Mouse (Mus musculus): ENCODE measurements around the gene Ttbk1. TPM values are rescaled to one million over a fixed set of nuclear protein-coding genes. Genes with fewer than 3 reads are reported as not detected.
"Not testable (repeated sequence)": the region's sequence is repeated elsewhere in the genome, so short reads cannot be mapped to it uniquely, and the experiment has no call there.

Gene Ttbk1
- total RNA-seq (2014; fragmentation: Nextera tagmentation) (0.09 TPM in 1 of 2 replicates, not detected in the other), total RNA-seq (2017) (not detected in 2 replicates)

DNA sequence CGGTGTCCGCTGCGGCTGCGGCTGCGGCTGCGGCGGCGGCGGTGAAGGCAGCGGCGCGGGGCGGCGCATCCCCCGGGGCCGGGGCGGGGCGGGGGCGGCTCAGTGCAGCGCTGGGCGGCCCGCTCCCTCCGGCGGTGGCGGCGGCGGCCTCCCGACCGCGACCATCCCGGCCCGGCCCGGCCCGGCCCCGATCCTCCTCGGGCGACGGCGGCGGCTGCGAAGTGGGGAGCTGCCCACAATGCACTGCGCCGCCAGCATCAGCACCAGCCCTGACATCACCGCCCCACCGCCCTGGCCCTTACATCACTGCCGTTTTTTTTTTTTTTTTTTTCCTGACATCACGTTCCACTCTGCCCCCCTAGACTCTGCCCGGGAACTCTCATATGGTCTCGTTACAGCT lies at the start of gene Ttbk1:
Gene Ttbk1, minus strand, starts transcription at position 245 of the 400 bp plus-strand sequence.
- ATAC-seq (replicated peaks; ENCODE audit: poor library complexity, severe bottlenecking) = 0 out of 2 replicates have a peak, but pooled peaks have one; percentile 17

DNA sequence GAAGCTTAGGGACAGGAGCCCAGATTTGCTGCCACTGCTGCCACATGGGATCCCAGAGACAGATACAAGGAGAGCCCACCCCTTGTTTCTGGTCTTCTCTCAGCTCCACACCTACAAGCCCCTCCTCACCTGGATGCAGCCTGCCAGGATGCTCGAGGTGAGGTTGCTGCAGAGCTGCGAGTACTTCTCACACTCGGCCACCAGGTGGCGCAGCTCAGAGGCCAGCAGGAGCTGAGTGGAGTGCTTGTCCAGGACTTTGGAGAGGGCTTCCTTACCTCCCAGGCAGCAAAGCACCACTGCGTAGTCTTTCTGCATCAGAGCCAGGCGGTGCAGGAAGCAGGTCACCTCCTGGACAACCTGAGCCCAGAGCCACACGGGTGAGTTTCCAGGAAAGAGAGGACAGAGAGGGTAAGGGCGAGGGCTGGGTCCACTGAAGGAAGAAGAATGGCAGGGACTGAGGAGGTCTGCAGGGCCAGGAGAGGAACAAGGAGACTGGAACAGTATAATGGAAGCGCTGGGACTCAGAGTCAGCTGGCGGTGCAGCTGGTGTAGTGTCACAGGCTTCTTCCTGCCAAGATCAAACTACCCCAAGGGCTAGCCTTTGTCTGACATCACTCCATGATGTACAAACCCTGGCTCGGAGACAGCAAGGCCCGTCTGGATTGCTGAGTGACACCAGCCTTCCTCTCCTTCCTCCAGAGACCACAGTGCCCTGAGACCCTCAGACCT lies 38.3 kb upstream of the Ttbk1 start:
- ATAC-seq (replicated peaks; ENCODE audit: poor library complexity, severe bottlenecking) = peak; percentile 71

DNA sequence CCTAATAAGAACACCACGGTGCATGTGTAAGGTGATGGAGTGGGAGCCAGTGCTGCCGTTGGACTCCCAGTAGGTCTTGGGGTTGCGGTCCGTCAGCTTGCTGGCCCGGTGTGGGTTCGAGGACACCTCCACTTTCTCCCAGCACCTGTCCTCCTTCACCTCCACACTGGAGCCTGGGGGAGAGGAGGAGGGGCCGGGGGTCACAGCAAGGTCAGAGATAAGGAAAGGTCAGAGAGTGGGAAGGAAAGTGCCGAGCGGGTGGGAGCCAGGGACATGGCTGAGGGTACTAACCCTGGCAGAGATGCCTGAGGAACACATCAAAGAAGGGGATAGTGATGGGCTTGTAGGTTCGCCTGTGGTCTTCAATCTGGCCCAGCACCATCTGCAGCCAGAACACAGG lies 37.6 kb upstream of the Ttbk1 start:
- no peak for ATAC-seq (replicated peaks; ENCODE audit: poor library complexity, severe bottlenecking)

- no peak for ATAC-seq (replicated peaks; ENCODE audit: poor library complexity, severe bottlenecking)
These were observed 34.6 kb upstream of the Ttbk1 start for GRCm38 (mm10) chr17:46521963-46522668.

GRCm38 (mm10) chr17:46521174-46521573 lies 33.7 kb upstream of the Ttbk1 start:
- no peak for ATAC-seq (replicated peaks; ENCODE audit: poor library complexity, severe bottlenecking)

DNA sequence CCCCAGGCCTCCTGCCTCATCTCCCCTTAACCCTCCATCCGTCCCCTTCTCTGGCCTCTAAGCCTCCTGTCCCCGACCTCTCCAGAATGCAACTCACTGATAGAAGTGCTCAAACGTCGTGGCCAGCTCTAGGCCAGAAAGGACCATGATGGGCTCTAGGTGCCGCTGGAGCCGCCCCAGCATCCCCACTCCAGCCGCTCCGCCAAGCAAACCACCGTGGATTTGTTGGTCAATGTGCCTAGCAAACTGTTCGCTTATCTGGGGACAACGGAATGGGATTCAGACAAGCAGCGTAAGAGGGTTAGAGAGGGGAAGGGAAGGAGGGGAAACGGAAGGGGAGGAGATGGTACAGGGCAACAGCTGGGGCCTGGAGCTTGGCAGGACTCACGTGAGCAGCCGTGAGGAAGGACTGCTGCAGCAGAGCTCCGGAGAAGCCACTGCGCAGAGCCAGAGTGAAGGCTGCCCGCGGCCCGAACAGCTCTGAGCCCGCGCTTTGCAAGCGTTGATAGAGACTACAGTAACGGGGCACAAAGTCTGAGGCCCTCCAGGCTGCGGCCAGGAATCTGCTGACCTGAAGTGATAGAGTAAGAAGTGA lies 33.0 kb upstream of the Ttbk1 start:
- ATAC-seq (replicated peaks; ENCODE audit: poor library complexity, severe bottlenecking) = peak; percentile 64

DNA sequence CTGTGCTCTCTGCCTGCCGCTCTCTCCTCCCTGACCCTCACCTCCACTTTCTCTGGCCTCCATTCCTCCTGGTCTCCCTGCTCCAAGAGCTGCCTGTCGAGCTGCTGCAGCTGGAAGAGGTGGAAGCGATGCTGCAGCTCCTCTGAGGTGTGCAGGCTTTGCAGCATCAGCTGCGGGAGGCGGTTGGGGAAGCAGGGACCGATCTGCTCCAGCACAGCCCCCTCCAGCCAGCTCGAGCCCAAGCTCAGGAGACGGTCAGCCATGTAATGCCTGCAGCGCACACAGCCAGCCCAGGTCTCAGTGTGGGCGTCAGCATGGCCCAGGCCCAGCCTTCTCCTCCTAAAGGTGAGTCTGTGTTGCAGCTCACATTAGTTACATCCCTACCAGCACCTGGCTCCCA lies 32.5 kb upstream of the Ttbk1 start:
- no peak for ATAC-seq (replicated peaks; ENCODE audit: poor library complexity, severe bottlenecking)

DNA sequence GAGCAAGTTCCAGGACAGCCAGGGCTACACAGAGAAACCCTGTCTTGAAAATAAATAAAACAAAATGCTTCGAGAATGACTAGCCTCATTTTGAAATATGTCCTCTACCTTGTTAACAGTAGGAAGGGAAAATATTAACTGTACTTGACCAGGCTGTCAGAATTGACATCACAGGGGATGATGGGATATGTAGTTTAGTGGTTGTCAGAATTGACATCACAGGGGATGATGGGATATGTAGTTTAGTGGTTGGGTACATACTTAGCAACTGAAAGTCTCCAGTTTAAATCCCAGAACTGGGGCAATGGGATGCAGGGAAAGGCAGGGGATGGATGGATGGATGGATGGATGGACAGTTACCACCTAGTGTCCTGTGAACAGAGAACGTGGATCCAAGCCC lies 25.9 kb upstream of the Ttbk1 start:
- no peak for ATAC-seq (replicated peaks; ENCODE audit: poor library complexity, severe bottlenecking)

- ATAC-seq (replicated peaks; ENCODE audit: poor library complexity, severe bottlenecking) = no peak
These were observed 23.7 kb upstream of the Ttbk1 start for GRCm38 (mm10) chr17:46511059-46511710.

DNA sequence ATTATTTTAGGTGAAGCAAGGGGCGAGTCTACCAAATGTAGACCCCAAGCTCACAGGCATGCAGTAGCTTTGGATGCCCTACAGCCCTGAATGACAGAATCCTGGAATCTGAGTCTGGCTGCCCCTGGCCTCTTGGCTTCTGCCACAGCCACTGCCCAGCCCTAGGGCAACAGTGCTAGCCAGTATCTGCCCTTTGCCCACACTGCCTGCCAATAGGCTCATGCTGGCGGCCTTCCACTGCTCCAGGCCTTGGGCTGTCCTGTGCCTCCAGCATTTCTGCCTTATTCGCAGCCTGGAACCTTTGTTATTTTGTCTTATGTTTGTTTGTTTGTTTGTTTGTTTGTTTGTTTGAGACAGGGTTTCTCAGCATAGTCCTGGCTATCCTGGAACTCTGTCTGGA lies 18.1 kb upstream of the Ttbk1 start:
- ATAC-seq (replicated peaks; ENCODE audit: poor library complexity, severe bottlenecking) = no peak

- no peak for ATAC-seq (replicated peaks; ENCODE audit: poor library complexity, severe bottlenecking)
These were observed 16.6 kb upstream of the Ttbk1 start for GRCm38 (mm10) chr17:46503847-46504638.

GRCm38 (mm10) chr17:46502775-46503174 lies 15.3 kb upstream of the Ttbk1 start:
- ATAC-seq (replicated peaks; ENCODE audit: poor library complexity, severe bottlenecking) = no peak

- no peak for ATAC-seq (replicated peaks; ENCODE audit: poor library complexity, severe bottlenecking)
These were observed 10.5 kb upstream of the Ttbk1 start for GRCm38 (mm10) chr17:46497956-46498355.

DNA sequence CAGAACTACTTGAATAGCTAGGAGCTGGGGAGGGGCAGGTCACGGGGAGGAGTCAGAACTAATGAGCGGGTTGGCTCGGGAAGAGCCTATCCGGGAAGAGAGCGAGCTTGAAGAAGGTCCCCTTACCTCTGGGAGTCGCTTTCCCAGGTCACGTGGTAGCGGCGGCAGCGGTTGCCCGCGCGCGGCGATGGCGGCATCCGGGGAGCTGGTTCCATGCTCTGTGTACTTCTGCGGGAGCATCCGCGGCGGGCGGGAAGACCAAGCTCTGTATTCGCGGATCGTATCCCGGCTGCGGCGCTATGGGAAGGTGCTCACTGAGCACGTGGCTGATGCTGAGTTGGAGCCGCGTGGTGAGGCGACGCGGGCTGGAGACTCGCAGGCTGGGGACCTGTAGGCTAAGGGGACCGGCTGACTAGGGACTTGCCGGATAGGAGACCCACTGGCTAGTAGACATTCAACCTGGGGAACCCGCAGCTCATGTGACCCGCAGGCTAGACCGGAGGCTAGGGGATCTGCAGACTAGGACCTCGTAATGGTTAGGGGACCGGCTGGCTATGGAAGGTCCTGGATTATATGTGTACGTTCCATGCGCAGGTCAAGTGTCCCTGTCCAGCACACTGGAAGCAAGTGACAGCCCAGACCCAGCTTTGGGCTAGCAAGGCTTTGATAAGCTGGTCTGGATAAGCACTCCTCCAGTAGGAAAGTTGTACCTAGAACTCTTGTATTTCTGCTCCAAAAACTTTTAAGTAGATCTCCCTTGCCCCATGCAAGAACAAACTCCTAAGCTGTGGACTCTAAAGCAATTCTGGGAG lies 9.4 kb upstream of the Ttbk1 start, which contains the start of gene Dnph1:
Gene Dnph1, plus strand, starts transcription at position 89 of the 812 bp plus-strand sequence.
- peak; percentile 96 for ATAC-seq (replicated peaks; ENCODE audit: poor library complexity, severe bottlenecking)

DNA sequence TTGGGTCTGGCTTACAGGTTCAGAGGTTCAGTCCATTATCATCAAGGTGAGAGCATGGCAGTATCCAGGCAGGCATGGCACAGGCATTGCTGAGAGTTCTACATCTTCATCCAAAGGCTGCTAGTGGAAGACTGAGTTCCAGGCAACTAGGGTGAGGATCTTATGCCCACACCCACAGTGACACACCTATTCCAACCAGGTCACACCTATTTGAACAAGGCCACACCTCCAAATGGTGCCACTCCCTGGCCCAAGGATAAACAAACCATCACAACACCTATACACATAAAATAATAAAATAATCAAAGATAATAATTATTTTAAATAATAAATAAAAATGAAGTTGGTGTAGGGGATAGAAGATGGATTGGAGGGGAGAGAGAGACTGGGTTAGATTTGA lies 8.6 kb upstream of the Ttbk1 start:
- not testable (repeated sequence) for ATAC-seq (replicated peaks; ENCODE audit: poor library complexity, severe bottlenecking)

DNA sequence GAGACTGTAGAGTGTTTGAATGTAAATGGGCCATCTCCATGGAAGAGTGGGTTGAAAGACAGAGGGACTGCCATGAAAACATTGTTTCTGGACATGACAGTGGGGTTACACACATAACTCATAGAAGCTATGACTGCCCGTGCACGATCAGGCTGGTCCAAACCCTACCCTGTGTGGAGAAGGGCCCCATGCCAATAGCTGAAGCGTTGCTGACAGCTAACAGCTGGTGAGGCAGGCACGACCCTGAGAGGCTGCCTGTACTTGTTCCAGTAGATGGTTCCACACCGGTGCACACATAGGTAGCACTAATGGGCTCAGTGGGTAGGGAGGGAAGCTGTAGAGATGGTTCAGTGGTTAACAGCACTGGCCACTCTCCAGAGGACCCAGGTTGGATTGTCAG lies 8.0 kb upstream of the Ttbk1 start:
- ATAC-seq (replicated peaks; ENCODE audit: poor library complexity, severe bottlenecking) = no peak

GRCm38 (mm10) chr17:46486995-46487394 lies 480 bp downstream of the Ttbk1 start:
- no peak for ATAC-seq (replicated peaks; ENCODE audit: poor library complexity, severe bottlenecking)

- ATAC-seq (replicated peaks; ENCODE audit: poor library complexity, severe bottlenecking) = peak; percentile 49; the same call in 1 of the 2 replicates
These were observed 3.0 kb downstream of the Ttbk1 start for GRCm38 (mm10) chr17:46484461-46484875.

DNA sequence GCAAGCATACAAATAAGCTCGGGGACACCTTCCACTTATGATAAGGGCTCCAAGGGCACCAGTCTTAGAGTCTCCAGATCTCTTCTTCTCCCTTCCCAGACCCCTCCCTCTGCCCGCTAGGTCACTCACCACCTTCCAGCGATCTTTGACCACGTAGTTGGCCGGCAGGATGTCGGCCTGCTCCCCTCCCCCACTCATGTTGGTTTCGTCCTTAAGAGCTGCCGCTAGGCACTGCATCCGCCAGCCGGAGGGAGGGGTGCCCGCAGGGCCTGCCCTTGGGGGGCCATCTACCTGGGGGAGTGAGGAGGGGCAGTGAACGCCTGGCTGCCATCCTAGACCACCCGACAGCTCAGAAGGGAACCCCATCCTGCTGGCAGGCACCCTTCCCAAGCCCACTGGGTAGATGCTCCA lies 3.4 kb downstream of the Ttbk1 start:
- no peak for ATAC-seq (replicated peaks; ENCODE audit: poor library complexity, severe bottlenecking)

Measured in granulocyte monocyte progenitor cell, adult 5-6 weeks (primary cell).